Mouse (Mus musculus): Measurements from ENCODE around the gene Inka2. TPM values are rescaled to one million over a fixed set of nuclear protein-coding genes. Genes with fewer than 3 reads are reported as not detected.
A peak's percentile ranks its signal among the peaks of the same experiment; 100 is the strongest.
"Not testable (repeated sequence)": the region's sequence is repeated elsewhere in the genome, so short reads cannot be mapped to it uniquely, and the experiment has no call there.

The Inka2 gene
- polyA plus RNA-seq, 1 experiment, result not detected

DNA sequence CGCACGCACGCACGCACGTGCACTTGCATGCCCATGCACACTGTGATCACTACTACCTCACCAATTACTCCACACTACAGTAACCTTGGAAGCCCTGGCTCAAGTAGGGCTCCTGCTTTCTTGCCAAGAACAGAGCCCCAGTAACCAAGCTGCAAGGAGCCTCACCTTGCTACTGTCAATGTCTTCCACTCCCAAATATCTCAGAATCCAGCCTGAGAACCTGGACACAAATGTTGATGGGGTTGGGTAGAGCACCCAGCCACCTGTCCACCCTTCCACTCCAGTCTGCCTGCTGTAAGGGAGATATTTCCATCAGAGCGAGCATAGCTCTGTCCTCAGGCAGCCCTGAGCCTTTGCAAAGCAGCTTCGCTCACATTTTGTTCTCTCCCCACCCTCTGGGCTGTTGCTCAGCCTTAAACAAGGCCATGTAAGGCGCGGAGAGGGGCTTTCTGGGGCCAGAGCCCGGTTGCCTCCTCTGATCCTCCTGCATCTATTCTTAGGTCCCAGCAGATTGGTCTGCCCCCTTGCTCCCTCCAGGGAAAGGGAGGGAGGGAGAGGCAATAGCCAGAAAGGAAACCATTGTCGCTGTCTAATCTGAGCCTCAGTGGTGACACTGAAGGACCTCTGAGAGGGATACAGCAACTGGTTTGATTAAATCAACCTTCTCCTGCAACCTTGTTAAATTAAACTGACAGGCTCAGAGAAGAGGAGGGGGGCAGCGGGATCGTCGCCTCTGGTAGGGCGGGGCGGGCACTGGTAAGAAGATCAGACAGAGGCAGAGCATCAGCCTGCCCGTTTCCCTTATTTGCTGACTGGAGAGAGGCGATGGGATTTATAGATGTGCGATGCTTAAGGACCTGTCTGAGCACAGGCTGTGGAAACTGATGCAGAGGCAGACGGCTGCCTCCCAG lies 8.7 kb upstream of the Inka2 start:
- peak overlapping the region; percentile 33 for H3K27ac ChIP-seq (ENCODE audit: insufficient read depth, low read depth, low read length)
- H3K4me3 ChIP-seq (ENCODE audit: insufficient read depth, low read depth, low read length), result no peak overlapping the region
- peaks cover 22% of the 10 kb centered on the region for H3K4me1 ChIP-seq (ENCODE audit: control insufficient read depth, insufficient read depth, low read length)
- TF ChIP-seq POLR2A (IDR thresholded peaks at IDR 0.05; ENCODE audit: insufficient read depth, low read depth, low read length) (no peak), CTCF (IDR thresholded peaks at IDR 0.05; ENCODE audit: insufficient read depth, low read depth, low read length) (no peak)
- WGBS, result 37% methylated on average over 20 of the region's 20 CpGs

DNA sequence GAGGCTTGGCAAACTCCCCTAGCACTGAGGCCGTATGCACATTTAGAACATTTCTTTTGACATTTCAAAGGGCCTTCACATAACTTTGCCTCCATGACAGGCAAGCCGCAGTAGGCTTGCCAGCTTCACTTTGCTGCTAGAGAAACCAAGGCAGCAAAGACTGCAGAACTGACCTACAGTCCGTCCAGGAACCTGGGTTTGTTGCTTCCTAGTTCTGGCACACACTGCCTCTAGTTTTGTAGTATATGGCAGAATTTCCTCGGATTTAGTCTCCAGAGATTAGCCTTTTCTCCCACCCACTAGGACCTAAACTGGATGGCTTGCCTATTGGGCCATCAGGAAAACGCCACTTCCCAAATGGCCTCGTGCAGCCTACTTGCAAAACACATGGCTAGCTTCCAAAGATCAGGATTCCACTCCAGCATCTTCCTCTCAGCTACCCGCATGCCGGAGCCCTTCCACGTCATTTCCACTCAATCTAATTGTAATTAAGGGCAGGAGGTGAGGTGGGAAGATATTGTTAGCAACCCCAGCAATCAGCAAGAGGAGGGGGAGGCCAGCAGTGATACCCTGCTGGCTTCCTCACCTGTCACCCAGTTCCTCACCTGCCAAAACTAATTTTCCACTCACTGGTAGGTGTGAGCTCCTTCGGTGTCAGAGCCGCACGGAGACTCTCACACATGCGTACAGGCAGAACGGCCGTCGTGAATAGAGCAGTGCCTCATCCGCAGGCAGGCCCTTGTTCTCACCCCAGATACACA lies 7.8 kb upstream of the Inka2 start:
- TF ChIP-seq POLR2A (IDR thresholded peaks at IDR 0.05; ENCODE audit: insufficient read depth, low read depth, low read length) (no peak), CTCF (IDR thresholded peaks at IDR 0.05; ENCODE audit: insufficient read depth, low read depth, low read length) (no peak)
- H3K4me1 ChIP-seq (ENCODE audit: control insufficient read depth, insufficient read depth, low read length), result peaks cover 22% of the 10 kb centered on the region
- no peak overlapping the region for H3K27ac ChIP-seq (ENCODE audit: insufficient read depth, low read depth, low read length)
- 75% methylated on average over 17 of the region's 17 CpGs for WGBS
- no peak overlapping the region for H3K4me3 ChIP-seq (ENCODE audit: insufficient read depth, low read depth, low read length)

DNA sequence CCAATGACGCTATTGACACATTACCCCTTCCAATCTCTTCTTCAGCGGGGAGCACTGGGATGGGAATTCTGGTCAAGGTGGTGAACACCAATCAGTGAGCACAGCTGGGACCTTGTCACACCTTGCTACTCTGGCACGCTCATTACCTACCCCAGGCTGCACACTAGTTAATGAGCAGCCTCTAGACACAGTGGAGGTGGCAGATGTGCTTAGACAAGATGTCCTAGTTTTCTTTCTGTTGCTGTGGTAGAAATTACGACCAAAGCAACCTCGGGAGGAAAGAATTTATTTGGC lies 7.3 kb upstream of the Inka2 start:
- TF ChIP-seq CTCF (IDR thresholded peaks at IDR 0.05; ENCODE audit: insufficient read depth, low read depth, low read length), result no peak
- no peak for TF ChIP-seq POLR2A (IDR thresholded peaks at IDR 0.05; ENCODE audit: insufficient read depth, low read depth, low read length)
- H3K27ac ChIP-seq (ENCODE audit: insufficient read depth, low read depth, low read length), result no peak overlapping the region
- peaks cover 22% of the 10 kb centered on the region for H3K4me1 ChIP-seq (ENCODE audit: control insufficient read depth, insufficient read depth, low read length)
- WGBS, result 80% methylated on average over 5 of the region's 5 CpGs
- H3K4me3 ChIP-seq (ENCODE audit: insufficient read depth, low read depth, low read length), result no peak overlapping the region

DNA sequence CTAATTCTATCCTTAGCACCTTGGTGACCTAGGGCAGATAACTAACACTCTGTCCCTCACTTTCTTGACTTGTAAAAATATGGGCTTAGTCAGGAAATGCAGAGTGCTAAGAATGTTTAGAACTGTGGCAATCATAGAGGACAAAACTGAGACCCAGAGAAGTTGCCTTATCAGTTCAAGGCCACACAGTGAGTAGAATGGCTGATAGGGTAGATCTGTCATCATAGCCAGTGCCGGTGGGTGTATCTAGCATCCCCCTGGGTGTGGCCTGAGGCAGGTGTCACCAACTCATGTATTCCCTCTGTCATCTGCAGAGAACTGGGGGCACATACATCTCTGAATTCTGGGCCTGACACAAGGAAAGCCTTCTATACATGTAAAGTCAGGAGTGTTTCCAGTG lies 6.1 kb upstream of the Inka2 start:
- WGBS, result 89% methylated on average over 1 of the region's 1 CpGs
- no peak overlapping the region for H3K27ac ChIP-seq (ENCODE audit: insufficient read depth, low read depth, low read length)
- no peak overlapping the region for H3K4me3 ChIP-seq (ENCODE audit: insufficient read depth, low read depth, low read length)
- peaks cover 20% of the 10 kb centered on the region for H3K4me1 ChIP-seq (ENCODE audit: control insufficient read depth, insufficient read depth, low read length)
- TF ChIP-seq CTCF (IDR thresholded peaks at IDR 0.05; ENCODE audit: insufficient read depth, low read depth, low read length) (no peak), POLR2A (IDR thresholded peaks at IDR 0.05; ENCODE audit: insufficient read depth, low read depth, low read length) (no peak)

DNA sequence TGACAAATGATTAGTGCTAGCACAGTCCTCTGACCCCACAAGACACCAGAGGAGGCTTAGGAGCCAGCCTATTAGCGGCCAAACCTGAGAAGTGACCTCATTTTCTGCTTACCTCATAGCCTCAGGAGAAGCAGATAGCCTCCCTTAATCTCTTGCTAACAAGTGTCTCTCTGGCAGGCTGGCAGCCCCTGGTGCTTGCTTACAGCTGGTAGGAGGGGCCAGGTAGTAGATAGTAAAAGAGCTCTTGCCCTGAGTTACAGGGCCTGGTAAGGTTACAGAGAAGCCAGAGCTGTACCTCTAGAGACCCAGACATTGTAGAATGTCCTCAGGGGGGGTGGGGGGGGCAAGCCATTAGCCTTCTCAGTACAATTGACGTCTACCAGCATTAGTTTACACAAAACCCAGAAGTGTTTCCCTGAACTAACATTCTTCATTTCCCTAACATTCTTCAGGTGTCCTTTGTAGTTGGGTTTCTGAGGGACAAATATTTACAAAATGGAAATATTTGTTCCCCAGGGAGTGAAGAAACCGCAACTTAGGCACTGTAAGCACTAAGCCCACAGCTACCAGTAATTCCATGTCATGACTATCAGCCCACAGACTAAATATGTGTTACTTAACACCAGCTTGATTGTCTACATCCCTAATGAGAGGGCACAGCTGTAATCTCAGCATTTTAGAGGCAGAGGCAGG lies 5.0 kb upstream of the Inka2 start:
- Histone ChIP-seq H3K4me1 (ENCODE audit: control insufficient read depth, insufficient read depth, low read length) (peaks cover 17% of the 10 kb centered on the region), H3K4me3 (ENCODE audit: insufficient read depth, low read depth, low read length) (no peak overlapping the region), H3K27ac (ENCODE audit: insufficient read depth, low read depth, low read length) (no peak overlapping the region)
- 63% methylated on average over 3 of the region's 3 CpGs for WGBS
- no peak for TF ChIP-seq POLR2A (IDR thresholded peaks at IDR 0.05; ENCODE audit: insufficient read depth, low read depth, low read length)
- no peak for TF ChIP-seq CTCF (IDR thresholded peaks at IDR 0.05; ENCODE audit: insufficient read depth, low read depth, low read length)

GRCm38 (mm10) chr3:105700786-105701185 lies 3.6 kb upstream of the Inka2 start:
- 61% methylated on average over 1 of the region's 1 CpGs for WGBS
- H3K4me3 ChIP-seq (ENCODE audit: insufficient read depth, low read depth, low read length); H3K27ac ChIP-seq (ENCODE audit: insufficient read depth, low read depth, low read length): not testable (repeated sequence)
- H3K4me1 ChIP-seq (ENCODE audit: control insufficient read depth, insufficient read depth, low read length), result peaks cover 11% of the 10 kb centered on the region

GRCm38 (mm10) chr3:105701399-105701798 lies 3.0 kb upstream of the Inka2 start:
- peaks cover 5% of the 10 kb centered on the region for H3K4me1 ChIP-seq (ENCODE audit: control insufficient read depth, insufficient read depth, low read length)
- no peak overlapping the region for H3K27ac ChIP-seq (ENCODE audit: insufficient read depth, low read depth, low read length)
- WGBS, result 83% methylated on average over 5 of the region's 5 CpGs
- no peak for TF ChIP-seq CTCF (IDR thresholded peaks at IDR 0.05; ENCODE audit: insufficient read depth, low read depth, low read length)
- TF ChIP-seq POLR2A (IDR thresholded peaks at IDR 0.05; ENCODE audit: insufficient read depth, low read depth, low read length), result no peak
- no peak overlapping the region for H3K4me3 ChIP-seq (ENCODE audit: insufficient read depth, low read depth, low read length)

DNA sequence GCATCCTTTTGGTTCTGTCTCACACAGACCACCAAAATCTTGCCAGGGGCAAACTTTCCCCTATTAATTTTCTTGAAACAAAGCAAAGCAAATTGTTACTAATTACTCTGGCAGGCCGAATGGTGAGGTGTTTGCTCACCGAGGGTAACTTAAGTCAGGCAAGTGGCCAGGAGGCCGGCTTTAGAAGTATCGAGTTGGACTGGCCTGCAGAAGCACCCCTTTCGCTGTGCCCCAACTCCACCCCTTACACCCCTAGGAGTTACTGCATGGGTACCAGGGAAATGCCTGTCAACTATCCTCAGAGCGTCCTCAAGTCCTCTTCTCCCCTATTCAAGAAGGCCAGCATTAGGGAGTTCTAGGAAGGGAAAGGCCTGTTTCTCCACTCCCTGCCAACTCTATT lies 828 bp upstream of the Inka2 start:
- 68% methylated on average over 6 of the region's 6 CpGs for WGBS
- Histone ChIP-seq H3K4me3 (ENCODE audit: insufficient read depth, low read depth, low read length) (no peak overlapping the region), H3K4me1 (ENCODE audit: control insufficient read depth, insufficient read depth, low read length) (peaks cover 8% of the 10 kb centered on the region), H3K27ac (ENCODE audit: insufficient read depth, low read depth, low read length) (no peak overlapping the region)
- TF ChIP-seq POLR2A (IDR thresholded peaks at IDR 0.05; ENCODE audit: insufficient read depth, low read depth, low read length) (no peak), CTCF (IDR thresholded peaks at IDR 0.05; ENCODE audit: insufficient read depth, low read depth, low read length) (no peak)

DNA sequence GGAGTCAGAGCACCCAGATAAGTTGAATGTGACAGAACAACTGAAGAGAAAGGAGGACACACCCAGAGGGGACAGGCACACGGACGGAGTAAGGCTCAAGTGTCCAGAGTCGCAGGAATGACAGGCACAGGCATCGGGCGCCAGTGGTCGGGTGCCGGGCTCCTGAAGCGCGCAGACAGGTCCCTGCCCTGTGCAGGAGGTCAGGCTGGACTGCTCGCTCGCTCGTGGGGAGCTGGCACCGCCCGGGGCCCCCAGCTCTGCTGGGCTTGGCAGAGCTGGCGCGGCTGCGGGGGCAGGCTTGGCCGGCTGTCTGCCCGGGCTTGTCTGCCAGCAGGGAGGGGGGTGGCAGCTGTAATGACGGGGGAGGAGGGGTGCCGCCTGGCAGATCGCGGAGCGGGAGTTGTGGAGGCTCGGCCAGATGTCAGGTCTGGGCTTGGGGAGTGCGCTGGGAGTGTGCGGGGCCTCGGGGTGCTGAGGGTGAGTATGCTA lies 706 bp downstream of the Inka2 start:
- peak overlapping the region; percentile 66 for H3K4me3 ChIP-seq (ENCODE audit: insufficient read depth, low read depth, low read length)
- TF ChIP-seq CTCF (IDR thresholded peaks at IDR 0.05; ENCODE audit: insufficient read depth, low read depth, low read length) (no peak), POLR2A (IDR thresholded peaks at IDR 0.05; ENCODE audit: insufficient read depth, low read depth, low read length) (no peak)
- H3K4me1 ChIP-seq (ENCODE audit: control insufficient read depth, insufficient read depth, low read length), result peaks cover 9% of the 10 kb centered on the region
- WGBS, result under 1% methylated on average over 28 of the region's 28 CpGs
- H3K27ac ChIP-seq (ENCODE audit: insufficient read depth, low read depth, low read length), result peak overlapping the region; percentile 60
